Mouse (Mus musculus) kidney, postnatal 0 days (tissue): ENCODE results near the gene AF067063. TPM values are rescaled to one million over a fixed set of nuclear protein-coding genes. Genes with fewer than 3 reads are reported as not detected.

Experiments
- ATAC-seq: fragments of 200-750 bp; cut with Nextera tagmentation; replicated peaks from 2 replicates; pipeline ENCODE4 v1.8.0; 2017; ENCODE audit warnings: low read depth, moderate number of reproducible peaks, moderate TSS enrichment, moderate library complexity; ENCODE audit not compliant: low FRiP score
- DNase-seq: peaks from one replicate; pipeline ENCODE4 v3.0.0-alpha.2; 2016; ENCODE audit warnings: low spot score
- H3K27ac ChIP-seq: fragments of 300-500 bp; sonication (generic); 2 replicates; pipeline ENCODE4 v1.5.1; 2014; ENCODE audit warnings: mild to moderate bottlenecking
- H3K27me3 ChIP-seq: fragments of 300-500 bp; sonication (generic); 2 replicates; pipeline ENCODE4 v1.6.1; 2014; ENCODE audit warnings: low read length, mixed read lengths; ENCODE audit not compliant: insufficient read depth
- H3K36me3 ChIP-seq: fragments of 300-500 bp; sonication (generic); 2 replicates; pipeline ENCODE4 v1.6.1; 2014; ENCODE audit warnings: low read length, mixed read lengths; ENCODE audit not compliant: insufficient read depth
- H3K4me1 ChIP-seq: fragments of 300-500 bp; sonication (generic); replicated peaks from 2 replicates; pipeline ENCODE4 v1.6.1; 2014; ENCODE audit warnings: antibody characterized with exemption, low read length, mixed read lengths; ENCODE audit not compliant: insufficient read depth
- H3K4me2 ChIP-seq: fragments of 300-500 bp; sonication (generic); 2 replicates; pipeline ENCODE4 v1.6.1; 2014; ENCODE audit warnings: mild to moderate bottlenecking, low read length, moderate library complexity, mixed read lengths
- H3K4me3 ChIP-seq: fragments of 300-500 bp; sonication (generic); replicated peaks from 2 replicates; pipeline ENCODE4 v1.5.1; 2014; ENCODE audit warnings: low read depth, low read length
- H3K9ac ChIP-seq: fragments of 300-500 bp; sonication (generic); 2 replicates; pipeline ENCODE4 v1.6.1; 2014; ENCODE audit warnings: low read depth, low read length
- H3K9me3 ChIP-seq: fragments of 300-500 bp; sonication (generic); replicated peaks from 2 replicates; pipeline ENCODE4 v1.6.1; 2016; ENCODE audit warnings: low read length, inconsistent platforms, mixed read lengths
- CTCF ChIP-seq: IDR thresholded peaks from 2 replicates; pipeline ENCODE4 v1.5.1; 2016; ENCODE audit warnings: antibody characterized with exemption, low read depth, mild to moderate bottlenecking, moderate library complexity
- WGBS: fragments of 180-500 bp; shearing (Covaris S2); extraction: QIAGEN DNeasy Blood & Tissue Kit; methylation state at CpG from one replicate; pipeline ENCODE4 v1.1.7; 2014; 5-methylcytosine and 5-hydroxymethylcytosine counted together
- polyA plus RNA-seq: library from polyadenylated mRNA; unstranded; fragments of >200 nt; fragmentation: Nextera tagmentation; extraction: Ambion mirVana; gene quantifications from 2 replicates; pipeline ENCODE4 v1.2.1, GENCODE M21; 2015

The AF067063 gene
- polyA plus RNA-seq, 1 experiment from 2014 or later: not detected

GRCm38 (mm10) chr13:119792791-119793404 lies 37.1 kb downstream of the AF067063 start:
- no peak overlapping the region for H3K4me3 ChIP-seq
- ATAC-seq (no peak), DNase-seq (peak; percentile 15)
- 62% methylated on average over 5 of the region's 5 CpGs for WGBS
- no peaks in the 10 kb centered on the region for H3K9me3 ChIP-seq
- H3K27ac ChIP-seq: no peak overlapping the region
- H3K4me2 ChIP-seq: no peak overlapping the region
- no peaks in the 10 kb centered on the region for H3K27me3 ChIP-seq
- no peak for TF ChIP-seq CTCF
- H3K9ac ChIP-seq: no peak overlapping the region
- H3K36me3 ChIP-seq: no peaks in the 10 kb centered on the region
- 0 out of 2 replicates have a peak, but pooled peaks cover 6% of the 10 kb centered on the region for H3K4me1 ChIP-seq

GRCm38 (mm10) chr13:119791580-119792135 lies 38.4 kb downstream of the AF067063 start:
- WGBS: 3% methylated on average over 18 of the region's 18 CpGs
- H3K9me3 ChIP-seq: no peaks in the 10 kb centered on the region
- DNase-seq (peak; percentile 38), ATAC-seq (no peak)
- H3K36me3 ChIP-seq: peaks cover 4% of the 10 kb centered on the region; the same call in 1 of the 2 replicates
- H3K9ac ChIP-seq: no peak overlapping the region; the same call in 1 of the 2 replicates
- no peak for TF ChIP-seq CTCF
- H3K27ac ChIP-seq: peak overlapping the region; percentile 95; the same call in 1 of the 2 replicates
- 0 out of 2 replicates have a peak, but pooled peaks cover 6% of the 10 kb centered on the region for H3K4me1 ChIP-seq
- H3K27me3 ChIP-seq: no peaks in the 10 kb centered on the region
- H3K4me2 ChIP-seq: peak overlapping the region; percentile 90
- peak overlapping the region; percentile 80 for H3K4me3 ChIP-seq

GRCm38 (mm10) chr13:119790761-119791579 lies 39.0 kb downstream of the AF067063 start, which contains the start of gene Zfp131:
Gene Zfp131 (minus strand): TSS chr13:119790889.
- under 1% methylated on average over 64 of the region's 86 CpGs for WGBS
- TF ChIP-seq CTCF: 0 out of 2 replicates have a peak, but pooled peaks have one; percentile 4
- no peaks in the 10 kb centered on the region for H3K9me3 ChIP-seq
- peaks cover 6% of the 10 kb centered on the region; the same call in 1 of the 2 replicates for H3K36me3 ChIP-seq
- H3K27ac ChIP-seq: peak within 1 kb of the TSS; percentile 95
- H3K27me3 ChIP-seq: no peaks in the 10 kb centered on the region
- H3K4me1 ChIP-seq: 0 out of 2 replicates have a peak, but pooled peaks cover 6% of the 10 kb centered on the region
- H3K9ac ChIP-seq: peak within 1 kb of the TSS; percentile 90
- peak within 1 kb of the TSS; percentile 80 for H3K4me3 ChIP-seq
- DNase-seq: peak; percentile 95
- peak; percentile 97 for ATAC-seq
- peak within 1 kb of the TSS; percentile 90 for H3K4me2 ChIP-seq

GRCm38 (mm10) chr13:119789851-119790717 lies 39.9 kb downstream of the AF067063 start:
- DNase-seq (peak; percentile 73), ATAC-seq (peak; percentile 77)
- Histone ChIP-seq H3K27me3 (no peaks in the 10 kb centered on the region), H3K9me3 (no peaks in the 10 kb centered on the region), H3K36me3 (peaks cover 10% of the 10 kb centered on the region; the same call in 1 of the 2 replicates), H3K4me1 (0 out of 2 replicates have a peak, but pooled peaks cover 6% of the 10 kb centered on the region), H3K4me2 (peak overlapping the region; percentile 90), H3K9ac (peak overlapping the region; percentile 90), H3K4me3 (peak overlapping the region; percentile 80), H3K27ac (peak overlapping the region; percentile 95)
- TF ChIP-seq CTCF: no peak
- under 1% methylated on average over 42 of the region's 66 CpGs for WGBS

- DNase-seq (no peak), ATAC-seq (no peak)
- H3K4me1 ChIP-seq: no peaks in the 10 kb centered on the region
- H3K27me3 ChIP-seq: no peaks in the 10 kb centered on the region
- no peak for TF ChIP-seq CTCF
- H3K4me2 ChIP-seq: no peak overlapping the region
- WGBS: 81% methylated on average over 4 of the region's 4 CpGs
- H3K4me3 ChIP-seq: no peak overlapping the region
- H3K9me3 ChIP-seq: no peaks in the 10 kb centered on the region
- no peak overlapping the region for H3K9ac ChIP-seq
- no peak overlapping the region for H3K27ac ChIP-seq
- peaks cover 32% of the 10 kb centered on the region; the same call in 1 of the 2 replicates for H3K36me3 ChIP-seq
Measured at GRCm38 (mm10) chr13:119783581-119783980, 46.4 kb downstream of the AF067063 start.

Other genes with a start within 250 kb of the AF067063 start
- 0.08 and 0.13 TPM in 2 replicates for gene Ccl28, start 206.4 kb downstream of the AF067063 start, polyA plus RNA-seq
- gene Hmgcs1, start 139.8 kb downstream of the AF067063 start, polyA plus RNA-seq: 153 and 180 TPM in 2 replicates
- 1.2 and 1.3 TPM in 2 replicates for gene Nim1k, start 74.3 kb downstream of the AF067063 start, polyA plus RNA-seq
- 27.6 and 29.7 TPM in 2 replicates for gene Zfp131, start 39.3 kb downstream of the AF067063 start, polyA plus RNA-seq
- not detected in 2 replicates for gene D13Ertd608e, start 5.8 kb upstream of the AF067063 start, polyA plus RNA-seq
- not detected in 2 replicates for gene Tcstv1, start 64.6 kb upstream of the AF067063 start, polyA plus RNA-seq
- gene Gm21761, start 99.1 kb upstream of the AF067063 start, polyA plus RNA-seq: not detected in 2 replicates
- not detected in 2 replicates for gene B020031M17Rik, start 120.6 kb upstream of the AF067063 start, polyA plus RNA-seq
- gene Gm36079, start 196.8 kb upstream of the AF067063 start, polyA plus RNA-seq: not detected in 2 replicates
- gene Gm21188, start 222.0 kb upstream of the AF067063 start, polyA plus RNA-seq: 0.12 and 0.19 TPM in 2 replicates